Mouse (Mus musculus): ENCODE measurements around the gene Hacd2.

Gene Hacd2

GRCm38 (mm10) chr16:35022242-35023137 lies at the start of gene Hacd2:
Gene Hacd2, plus strand, starts transcription at chr16:35022428.
- in situ Hi-C loops (cut with MboI; ENCODE audit: low pct_unique_long_range_greater_than_20kb in 1 of 2, low sequenced_read_pairs in 2 of 2, unreplicated experiment in 1 of 2): no loop called here

DNA sequence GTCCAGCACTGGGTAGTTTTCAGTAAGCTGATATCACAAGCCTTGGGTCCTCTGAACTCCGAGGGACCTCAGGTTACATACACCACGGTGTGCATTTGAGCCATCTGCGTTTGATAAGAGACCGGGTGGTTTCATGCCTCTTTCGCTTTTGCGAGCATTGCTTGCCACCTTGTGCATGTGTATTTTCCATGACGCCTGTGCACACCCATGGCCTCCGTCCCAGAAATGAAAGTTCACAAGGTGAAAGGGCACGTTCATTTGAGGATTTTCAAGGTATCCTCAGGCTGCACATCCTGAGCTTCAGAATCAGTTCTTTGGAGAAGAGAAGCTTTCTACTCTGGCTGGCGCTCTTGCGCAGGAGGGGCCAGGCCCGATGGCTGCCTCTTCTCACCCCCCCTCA lies 49.8 kb upstream of the Hacd2 start:
- in situ Hi-C loops (cut with MboI; ENCODE audit: low pct_unique_long_range_greater_than_20kb in 1 of 2, low sequenced_read_pairs in 2 of 2, unreplicated experiment in 1 of 2): loop anchor here in 1 of 2 experiments (5.0 kb wide), 1 partner anchor 65 kb away; no protein-coding TSS in a partner anchor

GRCm38 (mm10) chr16:34975544-34975943 lies 46.7 kb upstream of the Hacd2 start:
- in situ Hi-C loops (cut with MboI; ENCODE audit: low pct_unique_long_range_greater_than_20kb in 1 of 2, low sequenced_read_pairs in 2 of 2, unreplicated experiment in 1 of 2): no loop called here

- in situ Hi-C loops (cut with MboI; ENCODE audit: low pct_unique_long_range_greater_than_20kb in 1 of 2, low sequenced_read_pairs in 2 of 2, unreplicated experiment in 1 of 2): no loop called here
These were observed 45.6 kb upstream of the Hacd2 start for GRCm38 (mm10) chr16:34976630-34977029.

DNA sequence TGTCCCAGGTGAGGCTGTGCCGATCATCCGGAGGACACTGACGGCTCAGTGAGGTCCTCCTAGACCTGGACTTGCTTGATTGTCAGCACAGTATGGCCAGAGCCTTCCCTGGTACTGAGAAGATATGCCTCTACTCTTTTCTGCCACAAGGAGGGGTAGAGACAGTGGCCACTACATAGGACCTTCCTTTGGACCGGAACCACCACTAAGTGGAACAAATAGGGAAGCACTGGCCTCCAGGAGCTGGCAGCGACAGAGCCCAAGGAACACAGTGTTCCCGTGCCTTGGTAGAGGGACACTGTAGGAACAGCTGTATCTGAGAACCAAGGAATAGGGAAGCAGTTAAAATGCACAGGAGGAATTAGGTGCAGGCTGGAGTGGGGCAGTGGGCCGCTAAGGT lies 44.2 kb upstream of the Hacd2 start:
- in situ Hi-C loops (cut with MboI; ENCODE audit: low pct_unique_long_range_greater_than_20kb in 1 of 2, low sequenced_read_pairs in 2 of 2, unreplicated experiment in 1 of 2): no loop called here

DNA sequence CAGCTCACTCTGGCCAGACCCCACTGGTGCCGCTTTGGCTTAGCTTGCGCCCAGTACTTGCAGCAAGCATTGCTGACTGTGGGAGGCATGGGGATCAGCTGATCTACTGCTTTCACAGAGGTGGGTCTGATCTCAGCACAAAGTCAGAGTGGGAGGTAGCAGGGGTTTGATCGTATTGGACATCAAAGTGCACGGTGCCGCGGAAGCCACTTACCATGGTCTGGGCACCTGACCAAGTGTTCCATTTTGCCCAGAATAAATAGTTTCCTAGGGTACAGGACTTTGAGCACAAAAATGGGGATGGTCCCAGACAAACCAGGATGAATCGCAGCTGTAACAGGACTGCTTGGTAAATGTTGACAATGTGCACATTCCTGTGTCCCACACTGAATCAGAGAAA lies 41.2 kb upstream of the Hacd2 start:
- in situ Hi-C loops (cut with MboI; ENCODE audit: low pct_unique_long_range_greater_than_20kb in 1 of 2, low sequenced_read_pairs in 2 of 2, unreplicated experiment in 1 of 2): no loop called here

GRCm38 (mm10) chr16:34984203-34985030 lies 37.8 kb upstream of the Hacd2 start:
- in situ Hi-C loops (cut with MboI; ENCODE audit: low pct_unique_long_range_greater_than_20kb in 1 of 2, low sequenced_read_pairs in 2 of 2, unreplicated experiment in 1 of 2): no loop called here

- in situ Hi-C loops (cut with MboI; ENCODE audit: low pct_unique_long_range_greater_than_20kb in 1 of 2, low sequenced_read_pairs in 2 of 2, unreplicated experiment in 1 of 2): no loop called here
These were observed 37.2 kb upstream of the Hacd2 start for GRCm38 (mm10) chr16:34985031-34985346.

DNA sequence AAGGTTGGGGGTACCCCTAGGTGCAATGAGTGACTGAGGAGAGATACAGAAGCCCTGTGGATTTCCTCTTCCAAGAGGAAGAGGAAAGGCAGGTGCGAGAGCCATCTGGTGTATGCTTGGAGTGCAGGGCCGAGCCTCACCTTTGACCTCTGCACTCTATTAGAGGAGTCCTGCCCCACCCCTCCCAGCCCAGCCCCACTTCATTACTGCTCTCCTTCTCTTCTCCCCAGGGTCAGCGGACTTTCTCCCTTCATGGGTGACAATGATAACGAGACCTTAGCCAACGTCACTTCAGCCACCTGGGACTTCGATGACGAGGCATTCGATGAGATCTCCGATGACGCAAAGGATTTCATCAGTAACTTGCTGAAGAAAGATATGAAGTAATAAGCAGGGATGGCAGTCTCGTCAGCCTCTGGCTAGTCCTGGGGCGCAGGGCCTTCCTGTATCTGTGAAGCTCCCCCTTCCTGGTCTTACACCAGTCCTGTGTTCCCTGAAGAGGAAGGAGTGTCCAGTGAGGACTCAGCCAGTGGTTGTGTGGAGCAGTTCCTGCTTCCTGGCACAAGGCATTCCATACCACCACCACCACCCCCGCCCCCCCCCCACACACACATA lies 35.9 kb upstream of the Hacd2 start:
- in situ Hi-C loops (cut with MboI; ENCODE audit: low pct_unique_long_range_greater_than_20kb in 1 of 2, low sequenced_read_pairs in 2 of 2, unreplicated experiment in 1 of 2): no loop called here

- in situ Hi-C loops (cut with MboI; ENCODE audit: low pct_unique_long_range_greater_than_20kb in 1 of 2, low sequenced_read_pairs in 2 of 2, unreplicated experiment in 1 of 2): no loop called here
These were observed 30.9 kb upstream of the Hacd2 start for GRCm38 (mm10) chr16:34991365-34991764.

- in situ Hi-C loops (cut with MboI; ENCODE audit: low pct_unique_long_range_greater_than_20kb in 1 of 2, low sequenced_read_pairs in 2 of 2, unreplicated experiment in 1 of 2): no loop called here
These were observed 29.4 kb upstream of the Hacd2 start for GRCm38 (mm10) chr16:34992854-34993253.

DNA sequence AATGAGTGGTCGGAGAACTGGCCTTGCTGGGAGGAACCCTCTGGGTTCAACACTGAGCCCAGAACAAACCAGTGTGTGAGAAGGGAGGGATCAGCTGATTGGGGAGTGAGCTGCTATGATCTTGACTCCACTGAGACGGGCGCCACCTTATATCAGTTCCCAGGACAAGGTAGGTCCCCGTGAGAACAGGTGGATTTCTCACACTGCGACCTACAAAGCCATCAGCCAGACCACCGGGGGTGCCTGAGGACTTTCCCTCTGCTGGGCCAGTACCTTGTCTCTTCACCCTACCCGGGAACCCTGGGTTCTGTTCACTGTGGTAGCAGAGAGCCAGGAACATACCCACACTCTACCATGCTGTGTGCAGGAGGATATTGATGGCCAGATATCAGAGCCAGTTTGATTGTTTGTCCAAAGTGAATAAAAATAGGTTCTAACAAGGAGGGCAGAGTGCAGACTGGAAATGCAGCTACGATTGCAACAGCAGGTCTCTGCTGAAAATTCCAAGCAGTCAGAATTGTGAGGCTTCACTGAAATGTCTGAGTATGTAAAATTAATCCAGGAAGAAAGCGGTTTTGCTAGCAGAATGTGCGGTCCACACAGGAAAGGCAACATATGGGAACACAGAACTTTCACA lies 28.4 kb upstream of the Hacd2 start:
- in situ Hi-C loops (cut with MboI; ENCODE audit: low pct_unique_long_range_greater_than_20kb in 1 of 2, low sequenced_read_pairs in 2 of 2, unreplicated experiment in 1 of 2): no loop called here

- in situ Hi-C loops (cut with MboI; ENCODE audit: low pct_unique_long_range_greater_than_20kb in 1 of 2, low sequenced_read_pairs in 2 of 2, unreplicated experiment in 1 of 2): no loop called here
These were observed 27.5 kb upstream of the Hacd2 start for GRCm38 (mm10) chr16:34994641-34995141.

- in situ Hi-C loops (cut with MboI; ENCODE audit: low pct_unique_long_range_greater_than_20kb in 1 of 2, low sequenced_read_pairs in 2 of 2, unreplicated experiment in 1 of 2): no loop called here
These were observed 26.1 kb upstream of the Hacd2 start for GRCm38 (mm10) chr16:34996133-34996532.

DNA sequence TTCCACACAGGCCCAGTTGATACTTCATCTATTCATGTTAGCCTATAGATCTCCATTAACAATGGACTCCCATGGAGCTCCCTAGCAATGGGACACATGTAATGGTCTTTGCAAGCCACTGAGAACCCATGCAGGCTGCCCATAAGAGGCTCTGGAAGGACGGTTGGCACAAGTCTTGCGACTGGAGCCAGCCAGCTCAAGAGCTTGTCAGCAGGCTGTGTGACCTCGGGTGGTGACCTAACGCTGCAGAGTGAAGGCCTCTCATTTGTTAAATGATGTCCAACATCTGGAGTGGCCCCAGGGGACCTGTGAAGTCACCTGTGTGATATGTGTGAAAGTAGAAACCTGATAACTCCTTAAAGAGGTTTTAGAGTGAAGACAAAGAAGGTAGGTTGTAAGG lies 25.2 kb upstream of the Hacd2 start:
- in situ Hi-C loops (cut with MboI; ENCODE audit: low pct_unique_long_range_greater_than_20kb in 1 of 2, low sequenced_read_pairs in 2 of 2, unreplicated experiment in 1 of 2): no loop called here

DNA sequence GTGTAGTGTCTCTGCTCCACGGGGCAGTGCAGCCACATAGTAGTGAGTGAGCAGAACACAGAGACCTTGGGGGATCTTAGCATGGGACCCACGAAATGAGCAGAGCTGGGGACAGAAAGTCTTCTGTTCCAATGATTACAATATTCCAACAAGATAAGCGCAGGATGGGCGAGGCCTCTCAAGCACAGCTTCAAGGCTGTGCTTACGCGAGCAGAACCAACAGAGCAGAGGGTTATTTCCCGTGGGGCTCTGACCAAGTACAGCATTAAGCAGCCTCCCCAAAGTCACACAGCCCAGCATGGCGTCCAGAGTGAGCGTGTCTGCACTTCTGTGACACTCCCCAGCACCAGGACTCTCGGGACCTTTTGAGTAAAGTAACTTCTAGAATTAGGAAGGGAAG lies 24.7 kb upstream of the Hacd2 start:
- in situ Hi-C loops (cut with MboI; ENCODE audit: low pct_unique_long_range_greater_than_20kb in 1 of 2, low sequenced_read_pairs in 2 of 2, unreplicated experiment in 1 of 2): no loop called here

GRCm38 (mm10) chr16:34999016-34999415 lies 23.2 kb upstream of the Hacd2 start:
- in situ Hi-C loops (cut with MboI; ENCODE audit: low pct_unique_long_range_greater_than_20kb in 1 of 2, low sequenced_read_pairs in 2 of 2, unreplicated experiment in 1 of 2): no loop called here

GRCm38 (mm10) chr16:34999986-35000385 lies 22.2 kb upstream of the Hacd2 start:
- in situ Hi-C loops (cut with MboI; ENCODE audit: low pct_unique_long_range_greater_than_20kb in 1 of 2, low sequenced_read_pairs in 2 of 2, unreplicated experiment in 1 of 2): no loop called here

Measured in mouse embryonic stem cell (cell line).